Mouse (Mus musculus): ENCODE data around the gene Abcg1.

The Abcg1 gene

GRCm38 (mm10) chr17:31057151-31057890, at the start of gene Abcg1:
TSS of gene Abcg1 (plus strand) at chr17:31057675.
- no peak for DNase-seq (ENCODE audit: low read depth)

DNA sequence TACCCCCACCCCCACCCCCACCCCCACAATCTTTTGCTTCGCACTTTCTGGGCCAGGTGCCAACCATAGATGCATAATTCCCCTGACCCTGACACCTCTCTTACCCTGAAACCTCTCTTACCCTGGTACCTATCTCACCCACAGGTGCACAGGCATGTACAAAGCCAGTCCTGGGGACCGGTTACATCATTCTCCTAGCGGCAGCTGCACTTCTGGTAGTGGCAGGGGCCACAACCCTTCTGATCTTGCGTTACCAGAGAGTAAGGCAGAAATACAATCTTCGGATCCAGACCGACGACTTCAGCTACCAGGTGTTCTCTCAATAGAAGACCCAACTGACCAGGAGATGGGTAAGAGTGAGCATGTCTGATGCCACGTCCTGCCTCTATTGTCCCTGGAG, 49.1 kb upstream of the Abcg1 start:
- DNase-seq (ENCODE audit: low read depth): no peak

GRCm38 (mm10) chr17:31011551-31012394, 45.7 kb upstream of the Abcg1 start:
- no peak for DNase-seq (ENCODE audit: low read depth)

DNA sequence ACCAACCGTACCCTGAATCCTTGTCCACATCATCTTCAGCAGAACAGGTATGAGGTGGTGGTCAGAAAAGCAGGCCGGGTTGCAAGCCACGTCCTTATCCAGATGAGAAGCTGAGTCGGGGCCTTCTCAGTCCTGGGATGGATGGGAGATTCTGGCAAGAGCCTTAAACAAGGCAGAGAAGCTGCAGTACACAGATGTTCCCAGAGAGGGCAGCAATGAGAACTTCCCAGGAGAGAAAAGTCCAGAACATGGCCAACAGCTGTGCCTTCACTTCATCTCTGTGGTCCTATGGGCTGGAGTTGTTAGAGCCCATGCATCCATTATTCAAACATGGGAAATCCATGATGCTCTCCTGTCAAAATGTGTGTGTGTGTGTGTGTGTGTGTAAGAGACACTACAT, 39.2 kb upstream of the Abcg1 start:
- peak; percentile 24 for DNase-seq (ENCODE audit: low read depth)

GRCm38 (mm10) chr17:31019505-31019904, 38.0 kb upstream of the Abcg1 start:
- no peak for DNase-seq (ENCODE audit: low read depth)

GRCm38 (mm10) chr17:31020078-31020477, 37.4 kb upstream of the Abcg1 start:
- no peak for DNase-seq (ENCODE audit: low read depth)

- DNase-seq (ENCODE audit: low read depth): no peak
Measured at GRCm38 (mm10) chr17:31021276-31021675, 36.2 kb upstream of the Abcg1 start.

GRCm38 (mm10) chr17:31024125-31024781, 33.2 kb upstream of the Abcg1 start:
- DNase-seq (ENCODE audit: low read depth): no peak

GRCm38 (mm10) chr17:31024782-31025125, 32.7 kb upstream of the Abcg1 start:
- no peak for DNase-seq (ENCODE audit: low read depth)

DNA sequence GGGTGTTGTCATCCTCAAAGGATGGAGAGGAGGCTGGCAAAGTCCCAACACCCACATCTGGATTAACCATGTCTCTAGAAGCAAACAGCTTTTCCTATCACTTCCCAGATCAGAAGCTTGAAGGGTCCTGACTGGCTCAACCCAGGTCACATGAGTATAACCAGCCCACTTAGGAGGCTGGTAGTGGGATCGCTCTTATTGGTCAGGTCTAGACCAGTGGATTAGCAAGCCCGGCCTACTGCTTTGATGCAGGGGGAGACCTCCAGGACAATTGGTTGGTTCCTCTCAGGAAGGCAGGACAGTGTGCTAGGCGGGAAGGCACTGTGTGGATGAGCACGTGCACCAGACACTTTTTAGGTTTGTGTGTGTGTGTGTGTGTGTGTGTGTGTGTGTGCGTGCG, 30.5 kb upstream of the Abcg1 start:
- no peak for DNase-seq (ENCODE audit: low read depth)

DNA sequence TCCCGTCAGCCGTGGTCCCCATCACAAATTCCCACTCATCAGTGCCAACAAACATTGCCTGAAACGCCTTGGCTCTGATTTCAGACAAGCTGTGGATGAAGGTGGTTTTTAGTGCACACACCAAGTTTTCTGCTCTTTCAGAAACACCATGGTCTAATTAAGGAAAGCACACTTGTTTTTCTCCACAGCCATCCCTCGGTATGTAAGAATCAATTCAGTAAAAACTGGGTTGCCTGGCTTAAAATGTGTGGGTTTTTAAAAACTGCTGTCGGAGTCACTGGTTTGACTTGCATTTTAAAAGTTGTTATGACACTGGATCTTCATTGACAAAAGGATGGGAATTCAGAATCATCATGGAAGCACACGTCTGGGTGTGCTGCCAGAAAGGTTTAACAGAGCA, 29.8 kb upstream of the Abcg1 start:
- no peak for DNase-seq (ENCODE audit: low read depth)

DNA sequence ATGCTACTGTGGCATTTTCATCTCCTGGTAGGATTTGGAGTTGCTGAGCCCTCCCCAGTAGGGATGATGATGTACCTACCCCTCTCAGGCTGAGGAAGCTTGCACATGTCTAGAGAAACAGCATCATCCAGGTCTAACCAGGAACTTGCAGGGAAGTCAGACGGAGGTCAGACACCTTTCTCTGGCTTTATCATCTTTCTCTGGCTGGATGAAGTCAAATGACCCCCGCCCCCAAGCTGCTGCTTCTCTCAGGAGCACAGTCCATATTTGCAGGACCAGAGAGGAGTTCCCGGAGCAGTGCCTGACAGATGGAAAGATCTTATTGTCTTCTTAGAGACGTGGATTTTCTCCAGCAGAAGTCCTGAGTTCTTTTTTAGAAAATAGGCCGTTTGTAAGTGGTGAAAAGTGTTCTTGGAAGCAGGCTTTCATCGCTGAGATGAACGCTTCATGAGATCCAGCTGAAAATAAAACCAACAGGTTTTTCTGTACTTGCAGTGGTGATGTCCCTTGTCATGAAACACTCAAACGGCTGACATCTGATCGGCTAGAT, 28.6 kb upstream of the Abcg1 start:
- DNase-seq (ENCODE audit: low read depth): no peak

DNA sequence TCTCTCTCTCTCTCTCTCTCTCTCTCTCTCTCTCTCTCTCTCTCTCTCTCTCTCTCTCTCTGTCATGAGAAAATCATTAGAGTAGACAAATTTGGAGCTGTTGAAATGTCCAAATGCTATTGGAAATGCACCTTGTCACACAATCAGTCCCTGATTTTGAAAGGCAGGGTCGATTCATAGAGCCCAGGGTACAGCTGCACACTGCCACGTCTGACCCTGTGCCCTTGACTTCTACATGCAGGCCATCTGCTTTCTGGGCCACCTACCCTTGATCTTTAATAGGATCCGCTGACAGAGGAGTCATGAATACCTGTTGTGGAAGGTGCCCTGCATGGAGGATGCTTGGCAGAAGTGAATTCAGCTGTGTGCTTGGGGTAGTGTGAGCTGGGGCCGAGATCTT, 28.1 kb upstream of the Abcg1 start:
- DNase-seq (ENCODE audit: low read depth): no peak

GRCm38 (mm10) chr17:31032341-31032740, 25.1 kb upstream of the Abcg1 start:
- no peak for DNase-seq (ENCODE audit: low read depth)

- no peak for DNase-seq (ENCODE audit: low read depth)
Measured at GRCm38 (mm10) chr17:31033251-31033650, 24.2 kb upstream of the Abcg1 start.

DNA sequence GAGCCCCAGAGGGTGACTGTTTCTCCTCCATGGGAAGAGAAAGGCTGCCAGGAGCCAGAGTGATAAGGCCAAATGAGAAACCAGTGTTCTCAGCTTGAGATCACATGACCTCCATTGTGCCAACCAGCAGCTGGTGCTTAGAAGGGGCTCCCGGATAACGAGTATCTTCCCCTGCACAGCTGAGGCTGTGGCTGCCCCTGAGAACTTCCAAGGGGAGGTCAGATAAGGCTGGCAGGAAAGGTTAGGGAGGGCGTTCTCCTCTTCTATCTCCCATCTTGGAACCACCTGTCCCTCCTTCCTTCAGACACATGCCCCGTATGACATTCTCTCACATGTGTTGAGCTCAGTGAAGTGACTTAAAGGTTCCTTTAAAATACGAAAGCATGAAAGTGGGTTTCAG, 23.3 kb upstream of the Abcg1 start:
- no peak for DNase-seq (ENCODE audit: low read depth)

DNA sequence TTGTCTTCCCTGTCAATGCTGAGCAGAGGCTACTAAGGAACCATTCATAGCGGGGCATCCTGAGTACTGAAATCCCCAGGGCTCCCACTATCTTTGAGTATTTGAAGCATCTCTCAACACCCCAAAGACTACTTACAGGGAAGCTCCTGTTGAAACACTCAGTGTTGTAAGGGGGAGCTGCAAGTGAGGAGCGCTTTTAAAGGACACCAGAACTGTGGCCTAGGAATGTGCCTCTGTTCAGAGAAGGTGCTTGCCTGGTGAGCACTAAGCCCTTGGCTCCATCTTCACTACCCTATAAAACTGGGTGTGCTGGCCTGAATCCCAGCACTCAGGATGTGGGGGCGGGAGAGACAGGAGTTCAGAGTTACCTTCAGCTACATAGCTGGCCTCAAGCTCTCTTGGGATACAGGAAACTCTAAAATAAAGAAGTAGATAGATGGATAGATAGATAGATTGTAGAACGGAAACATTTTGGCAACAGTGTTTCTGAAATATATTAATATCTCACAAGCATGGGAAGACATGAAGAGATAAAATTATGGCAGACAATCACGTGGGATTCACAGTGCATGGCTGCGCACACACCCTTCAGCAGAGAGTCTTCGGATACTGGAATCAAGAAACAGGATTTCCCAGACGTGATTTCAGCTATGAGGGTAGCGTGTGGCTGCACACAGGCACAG, 22.7 kb upstream of the Abcg1 start:
- DNase-seq (ENCODE audit: low read depth): no peak

GRCm38 (mm10) chr17:31036168-31036876, 21.2 kb upstream of the Abcg1 start:
- no peak for DNase-seq (ENCODE audit: low read depth)

GRCm38 (mm10) chr17:31037331-31037730, 20.1 kb upstream of the Abcg1 start:
- no peak for DNase-seq (ENCODE audit: low read depth)

DNA sequence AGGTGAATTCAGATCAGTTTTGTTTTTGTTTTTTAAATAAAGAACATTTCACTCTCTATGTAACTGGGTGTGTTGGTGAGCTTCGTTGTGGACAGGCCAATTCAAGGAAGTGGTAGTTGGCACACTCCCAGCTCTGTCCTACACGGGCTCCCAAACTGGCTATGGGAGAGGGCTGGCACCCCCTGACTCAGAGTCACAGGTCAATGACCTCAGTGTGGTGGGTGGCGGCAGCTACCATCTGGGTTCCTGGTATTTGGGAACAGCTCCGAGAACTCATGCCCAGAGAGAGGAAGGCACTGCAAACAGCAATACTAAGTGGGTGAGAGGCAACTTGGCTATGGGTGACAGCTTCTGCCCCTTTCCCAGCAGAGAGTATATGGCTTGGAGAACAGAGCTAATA, 19.1 kb upstream of the Abcg1 start:
- no peak for DNase-seq (ENCODE audit: low read depth)

- no peak for DNase-seq (ENCODE audit: low read depth)
Measured at GRCm38 (mm10) chr17:31039626-31040025, 17.8 kb upstream of the Abcg1 start.
